Mouse (Mus musculus) stomach, embryonic 15.5 days (tissue): ENCODE measurements around the gene Bhlhe41. TPM values are rescaled to one million over a fixed set of nuclear protein-coding genes. Genes with fewer than 3 reads are reported as not detected.
A peak's percentile ranks its signal among the peaks of the same experiment; 100 is the strongest.

Experiments used
- ATAC-seq: fragments of 200-750 bp; cut with Nextera tagmentation; 2 replicates; pipeline ENCODE4 v1.8.0; 2017; ENCODE audit warnings: low read depth, moderate number of reproducible peaks, moderate TSS enrichment; ENCODE audit not compliant: insufficient read depth, low FRiP score
- H3K27ac ChIP-seq: fragments of 300-500 bp; sonication (generic); 2 replicates; pipeline ENCODE4 v1.5.1; 2015; ENCODE audit warnings: mild to moderate bottlenecking, inconsistent platforms
- H3K27me3 ChIP-seq: fragments of 300-500 bp; sonication (generic); replicated peaks from 2 replicates; pipeline ENCODE4 v1.6.1; 2015; ENCODE audit warnings: inconsistent platforms
- H3K36me3 ChIP-seq: fragments of 300-500 bp; sonication (generic); 2 replicates; pipeline ENCODE4 v1.6.1; 2015; ENCODE audit warnings: inconsistent platforms
- H3K4me1 ChIP-seq: fragments of 300-500 bp; sonication (generic); 2 replicates; pipeline ENCODE4 v1.6.1; 2015; ENCODE audit warnings: inconsistent platforms
- H3K4me2 ChIP-seq: fragments of 300-500 bp; sonication (generic); 2 replicates; pipeline ENCODE4 v1.6.1; 2015; ENCODE audit warnings: mild to moderate bottlenecking, inconsistent platforms
- H3K4me3 ChIP-seq: fragments of 300-500 bp; sonication (generic); replicated peaks from 2 replicates; pipeline ENCODE4 v1.5.1; 2015; ENCODE audit warnings: inconsistent platforms
- H3K9ac ChIP-seq: fragments of 300-500 bp; sonication (generic); 2 replicates; pipeline ENCODE4 v1.6.1; 2015; ENCODE audit warnings: inconsistent platforms
- H3K9me3 ChIP-seq: fragments of 300-500 bp; sonication (generic); 2 replicates; pipeline ENCODE4 v1.6.1; 2016; ENCODE audit warnings: inconsistent platforms
- whole genome bisulfite sequencing: fragments of 180-500 bp; shearing (Covaris S2); methylation state at CpG from one replicate; pipeline ENCODE4 v1.1.7; 2015; 5-methylcytosine and 5-hydroxymethylcytosine counted together
- polyA plus RNA-seq: library from polyadenylated mRNA; unstranded; fragments of >200 nt; fragmentation: Nextera tagmentation; extraction: Ambion mirVana; gene quantifications from 2 replicates; pipeline ENCODE4 v1.2.1, GENCODE M21; 2015

The Bhlhe41 gene
- polyA plus RNA-seq, 1 experiment from 2014 or later, result 1.3 TPM

GRCm38 (mm10) chr6:145891951-145892350 is 26.6 kb upstream of the Bhlhe41 start:
- no peak for ATAC-seq
- H3K9me3 ChIP-seq, result no peaks in the 10 kb centered on the region
- 72% methylated on average over 11 of the region's 11 CpGs for WGBS
- no peaks in the 10 kb centered on the region for H3K27me3 ChIP-seq
- H3K4me3 ChIP-seq, result no peak overlapping the region
- H3K4me2 ChIP-seq, result no peak overlapping the region
- no peak overlapping the region for H3K9ac ChIP-seq
- no peaks in the 10 kb centered on the region for H3K4me1 ChIP-seq
- H3K36me3 ChIP-seq, result no peaks in the 10 kb centered on the region
- no peak overlapping the region for H3K27ac ChIP-seq

- WGBS, result 86% methylated on average over 6 of the region's 6 CpGs
- H3K9ac ChIP-seq, result no peak overlapping the region
- H3K4me3 ChIP-seq, result no peak overlapping the region
- H3K4me1 ChIP-seq, result no peaks in the 10 kb centered on the region
- no peak for ATAC-seq
- H3K4me2 ChIP-seq, result no peak overlapping the region
- no peak overlapping the region for H3K27ac ChIP-seq
- H3K9me3 ChIP-seq, result no peaks in the 10 kb centered on the region
- H3K27me3 ChIP-seq, result no peaks in the 10 kb centered on the region
- H3K36me3 ChIP-seq, result no peaks in the 10 kb centered on the region
These were observed 22.4 kb upstream of the Bhlhe41 start for GRCm38 (mm10) chr6:145887719-145888118.

GRCm38 (mm10) chr6:145886277-145886676 is 20.9 kb upstream of the Bhlhe41 start:
- Histone ChIP-seq H3K9ac (no peak overlapping the region), H3K36me3 (no peaks in the 10 kb centered on the region), H3K27me3 (no peaks in the 10 kb centered on the region), H3K4me3 (no peak overlapping the region), H3K4me1 (no peaks in the 10 kb centered on the region), H3K27ac (no peak overlapping the region), H3K9me3 (no peaks in the 10 kb centered on the region), H3K4me2 (no peak overlapping the region)
- no peak for ATAC-seq
- 69% methylated on average over 8 of the region's 8 CpGs for WGBS

- 75% methylated on average over 4 of the region's 4 CpGs for WGBS
- no peak overlapping the region for H3K27ac ChIP-seq
- H3K9me3 ChIP-seq, result no peaks in the 10 kb centered on the region
- H3K4me3 ChIP-seq, result no peak overlapping the region
- no peaks in the 10 kb centered on the region for H3K27me3 ChIP-seq
- H3K4me1 ChIP-seq, result no peaks in the 10 kb centered on the region
- no peak overlapping the region for H3K9ac ChIP-seq
- no peak for ATAC-seq
- no peaks in the 10 kb centered on the region for H3K36me3 ChIP-seq
- H3K4me2 ChIP-seq, result no peak overlapping the region
These were observed 19.7 kb upstream of the Bhlhe41 start for GRCm38 (mm10) chr6:145885069-145885468.

- no peaks in the 10 kb centered on the region for H3K36me3 ChIP-seq
- H3K27me3 ChIP-seq, result no peaks in the 10 kb centered on the region
- no peak overlapping the region for H3K27ac ChIP-seq
- WGBS, result 81% methylated on average over 4 of the region's 4 CpGs
- no peak overlapping the region for H3K4me3 ChIP-seq
- ATAC-seq, result no peak
- H3K4me1 ChIP-seq, result no peaks in the 10 kb centered on the region
- no peak overlapping the region for H3K9ac ChIP-seq
- H3K4me2 ChIP-seq, result no peak overlapping the region
- H3K9me3 ChIP-seq, result no peaks in the 10 kb centered on the region
These were observed 18.3 kb upstream of the Bhlhe41 start for GRCm38 (mm10) chr6:145883668-145884067.

- Histone ChIP-seq H3K9ac (no peak overlapping the region), H3K27ac (no peak overlapping the region), H3K36me3 (no peaks in the 10 kb centered on the region), H3K9me3 (no peaks in the 10 kb centered on the region), H3K4me3 (no peak overlapping the region), H3K27me3 (no peaks in the 10 kb centered on the region), H3K4me1 (no peaks in the 10 kb centered on the region), H3K4me2 (no peak overlapping the region)
- WGBS, result 68% methylated on average over 1 of the region's 1 CpGs
- no peak for ATAC-seq
These were observed 17.7 kb upstream of the Bhlhe41 start for GRCm38 (mm10) chr6:145883010-145883409.

GRCm38 (mm10) chr6:145880609-145881008 is 15.3 kb upstream of the Bhlhe41 start:
- no peak overlapping the region for H3K4me3 ChIP-seq
- H3K9me3 ChIP-seq, result no peaks in the 10 kb centered on the region
- no peak overlapping the region for H3K27ac ChIP-seq
- 78% methylated on average over 5 of the region's 5 CpGs for WGBS
- ATAC-seq, result no peak
- no peaks in the 10 kb centered on the region for H3K36me3 ChIP-seq
- no peak overlapping the region for H3K9ac ChIP-seq
- H3K4me2 ChIP-seq, result no peak overlapping the region
- no peaks in the 10 kb centered on the region for H3K27me3 ChIP-seq
- H3K4me1 ChIP-seq, result no peaks in the 10 kb centered on the region

GRCm38 (mm10) chr6:145876986-145877735 is 11.8 kb upstream of the Bhlhe41 start:
- H3K36me3 ChIP-seq, result no peaks in the 10 kb centered on the region
- no peak overlapping the region for H3K4me2 ChIP-seq
- H3K4me3 ChIP-seq, result no peak overlapping the region
- no peaks in the 10 kb centered on the region for H3K27me3 ChIP-seq
- H3K9ac ChIP-seq, result no peak overlapping the region
- WGBS, result 74% methylated on average over 9 of the region's 9 CpGs
- H3K9me3 ChIP-seq, result no peaks in the 10 kb centered on the region
- no peaks in the 10 kb centered on the region for H3K4me1 ChIP-seq
- ATAC-seq, result peak; percentile 35; the same call in 1 of the 2 replicates
- no peak overlapping the region for H3K27ac ChIP-seq

- no peak overlapping the region for H3K4me2 ChIP-seq
- no peaks in the 10 kb centered on the region for H3K4me1 ChIP-seq
These were observed 8.0 kb upstream of the Bhlhe41 start for GRCm38 (mm10) chr6:145873354-145873753.

GRCm38 (mm10) chr6:145872010-145872409 is 6.7 kb upstream of the Bhlhe41 start:
- no peaks in the 10 kb centered on the region for H3K4me1 ChIP-seq
- H3K4me2 ChIP-seq, result no peak overlapping the region
- no peak overlapping the region for H3K4me3 ChIP-seq
- 86% methylated on average over 7 of the region's 7 CpGs for WGBS
- no peak for ATAC-seq
- no peaks in the 10 kb centered on the region for H3K9me3 ChIP-seq
- H3K27me3 ChIP-seq, result 0 out of 2 replicates have a peak, but pooled peaks cover 8% of the 10 kb centered on the region
- H3K9ac ChIP-seq, result no peak overlapping the region
- H3K27ac ChIP-seq, result no peak overlapping the region
- no peaks in the 10 kb centered on the region for H3K36me3 ChIP-seq

More at GRCm38 (mm10) chr6:145873354-145873753, 8.0 kb upstream of the Bhlhe41 start:
- H3K4me3 ChIP-seq, result no peak overlapping the region
- H3K27ac ChIP-seq, result no peak overlapping the region
- H3K9ac ChIP-seq, result no peak overlapping the region
- H3K9me3 ChIP-seq, result no peaks in the 10 kb centered on the region
- no peak for ATAC-seq
- WGBS, result 82% methylated on average over 8 of the region's 8 CpGs
- no peaks in the 10 kb centered on the region for H3K36me3 ChIP-seq
- 0 out of 2 replicates have a peak, but pooled peaks cover 5% of the 10 kb centered on the region for H3K27me3 ChIP-seq

GRCm38 (mm10) chr6:145870991-145871390 is 5.6 kb upstream of the Bhlhe41 start:
- peaks cover 6% of the 10 kb centered on the region for H3K4me1 ChIP-seq
- 67% methylated on average over 4 of the region's 4 CpGs for WGBS

GRCm38 (mm10) chr6:145867111-145867510 is 1.8 kb upstream of the Bhlhe41 start:
- Histone ChIP-seq H3K4me3 (no peak overlapping the region; the same call in 1 of the 2 replicates), H3K27ac (no peak overlapping the region), H3K9ac (no peak overlapping the region), H3K27me3 (peaks cover 55% of the 10 kb centered on the region), H3K4me1 (peaks cover 32% of the 10 kb centered on the region), H3K36me3 (no peaks in the 10 kb centered on the region), H3K9me3 (no peaks in the 10 kb centered on the region), H3K4me2 (0 out of 2 replicates have a peak overlapping the region, but pooled peaks have one; percentile 100)
- ATAC-seq, result no peak
- WGBS, result 55% methylated on average over 3 of the region's 3 CpGs

More at GRCm38 (mm10) chr6:145870991-145871390, 5.6 kb upstream of the Bhlhe41 start:
- ATAC-seq, result no peak
- peaks cover 16% of the 10 kb centered on the region; the same call in 1 of the 2 replicates for H3K27me3 ChIP-seq
- H3K9me3 ChIP-seq, result no peaks in the 10 kb centered on the region
- H3K4me2 ChIP-seq, result no peak overlapping the region
- H3K36me3 ChIP-seq, result no peaks in the 10 kb centered on the region
- no peak overlapping the region for H3K4me3 ChIP-seq
- no peak overlapping the region for H3K9ac ChIP-seq
- H3K27ac ChIP-seq, result no peak overlapping the region
